10 mouse cellular contexts compared by ENCODE assay signal in genomic region chr11:98545711-98546231, GRCm38 (mm10). TPM values are rescaled to one million over a fixed set of nuclear protein-coding genes. Genes with fewer than 3 reads are reported as not detected.
DNase-seq lines count a peak whose midpoint lies in the region; ATAC-seq and TF ChIP-seq lines count a peak whose summit lies in the region.
"Had no signal": no experiment of that assay in that cellular context is flagged by ENCODE, and none has a peak within 500 bp of the region (broad histone marks: within the 10 kb centered on the region; RNA-seq: fewer than 3 reads in every experiment).

TSS of gene Ikzf3 (minus strand) at chr11:98546031.

- no peaks in the 10 kb centered on the region for H3K9me3 ChIP-seq in forebrain, postnatal 0 days (ENCODE audit: low read length)
- no peaks in the 10 kb centered on the region for H3K9me3 ChIP-seq in intestine, embryonic 14.5 days (ENCODE audit: control insufficient read depth, low read length)
- no peaks in the 10 kb centered on the region for H3K9me3 ChIP-seq in neural tube, embryonic 14.5 days (ENCODE audit: control insufficient read depth, low read length)

- peak; percentile 12 to 34 for DNase-seq in cerebellum, adult 2 months
- DNase-seq in cerebellum, adult 9-10 months: no peak
- peak; percentile 26 for DNase-seq in forebrain, postnatal 0 days
- DNase-seq in intestine, embryonic 14.5 days (ENCODE audit: low spot score): peak; percentile 76
- peak; percentile 38 to 40 for DNase-seq in lung, adult 18-20 months
- DNase-seq in testis, postnatal 14 days (ENCODE audit: low spot score): peak; percentile 20

- peak within 1 kb of the TSS; percentile 84 for H3K4me2 ChIP-seq in forebrain, postnatal 0 days (ENCODE audit: low read depth)
- peak within 1 kb of the TSS; percentile 73 for H3K4me2 ChIP-seq in intestine, embryonic 14.5 days (ENCODE audit: low read length)
- peak within 1 kb of the TSS; percentile 81 for H3K4me2 ChIP-seq in neural tube, embryonic 14.5 days (ENCODE audit: low read depth, low read length)

- 2% methylated on average over 58 of the region's 58 CpGs for WGBS in cerebellum, adult 2 months
- 1% methylated on average over 58 of the region's 58 CpGs for WGBS in bone marrow, adult 2 months
- 3% methylated on average over 58 of the region's 58 CpGs for WGBS in forebrain, postnatal 0 days
- WGBS in intestine, embryonic 14.5 days: 1% methylated on average over 58 of the region's 58 CpGs
- WGBS in neural tube, embryonic 14.5 days: 2% methylated on average over 52 of the region's 58 CpGs

- no peaks in the 10 kb centered on the region for H3K36me3 ChIP-seq in forebrain, postnatal 0 days (ENCODE audit: insufficient read depth)
- H3K36me3 ChIP-seq in intestine, embryonic 14.5 days (ENCODE audit: control insufficient read depth, insufficient read depth, low read length): no peaks in the 10 kb centered on the region
- no peaks in the 10 kb centered on the region for H3K36me3 ChIP-seq in neural tube, embryonic 14.5 days (ENCODE audit: control insufficient read depth, insufficient read depth, low read length)

- H3K27ac ChIP-seq in cerebellum, adult 2 months (ENCODE audit: insufficient read depth, low read length): no peak within 1 kb of the TSS
- H3K27ac ChIP-seq in bone marrow, adult 2 months (ENCODE audit: control insufficient read depth, insufficient read depth, low read depth, low read length, poor library complexity): peak within 1 kb of the TSS; percentile 97
- H3K27ac ChIP-seq in forebrain, postnatal 0 days (ENCODE audit: low read depth, low read length): no peak within 1 kb of the TSS
- H3K27ac ChIP-seq in intestine, embryonic 14.5 days (ENCODE audit: low read depth): no peak within 1 kb of the TSS
- H3K27ac ChIP-seq in neural tube, embryonic 14.5 days (ENCODE audit: low read depth, low read length): no peak within 1 kb of the TSS

- H3K4me1 ChIP-seq in cerebellum, adult 2 months (ENCODE audit: control insufficient read depth, insufficient read depth, low read length): no peaks in the 10 kb centered on the region
- peaks cover 2% of the 10 kb centered on the region; the same call in 1 of the 2 replicates for H3K4me1 ChIP-seq in bone marrow, adult 2 months (ENCODE audit: control insufficient read depth, insufficient read depth, low read length)
- H3K4me1 ChIP-seq in forebrain, postnatal 0 days (ENCODE audit: insufficient read depth): 0 out of 2 replicates have a peak, but pooled peaks cover 2% of the 10 kb centered on the region
- H3K4me1 ChIP-seq in intestine, embryonic 14.5 days (replicated peaks; ENCODE audit: control insufficient read depth, insufficient read depth, low read length): peaks cover 11% of the 10 kb centered on the region; the same call in 1 of the 2 replicates
- no peaks in the 10 kb centered on the region for H3K4me1 ChIP-seq in neural tube, embryonic 14.5 days (ENCODE audit: control insufficient read depth, insufficient read depth, low read length)

- no peak for TF ChIP-seq CTCF in cerebellum, adult 2 months (IDR thresholded peaks at IDR 0.05; ENCODE audit: borderline replicate concordance, insufficient read depth, low read depth, low read length)
- TF ChIP-seq CTCF in bone marrow, adult 2 months (IDR thresholded peaks at IDR 0.05; ENCODE audit: control insufficient read depth, insufficient read depth, low read length): no peak
- TF ChIP-seq CTCF in forebrain, postnatal 0 days (IDR thresholded peaks at IDR 0.05; ENCODE audit: low read depth): no peak

- TF ChIP-seq POLR2A in cerebellum, adult 2 months (IDR thresholded peaks at IDR 0.05; ENCODE audit: borderline replicate concordance, insufficient read depth, low read length): no peak
- peak; percentile 67 for TF ChIP-seq POLR2A in bone marrow, adult 2 months (IDR thresholded peaks at IDR 0.05; ENCODE audit: borderline replicate concordance, control insufficient read depth, low read depth, low read length)

- no peak for ATAC-seq in forebrain, postnatal 0 days
- no peak; the same call in 1 of the 2 replicates for ATAC-seq in intestine, embryonic 14.5 days (replicated peaks; ENCODE audit: low FRiP score, low TSS enrichment, low read depth)
- no peak for ATAC-seq in neural tube, embryonic 14.5 days (ENCODE audit: low read depth)

- H3K4me3 ChIP-seq in cerebellum, adult 2 months (replicated peaks; ENCODE audit: insufficient read depth, low read depth, low read length): peak within 1 kb of the TSS; percentile 30
- H3K4me3 ChIP-seq in bone marrow, adult 2 months (replicated peaks; ENCODE audit: control insufficient read depth, low read depth, low read length): peak within 1 kb of the TSS; percentile 60
- peak within 1 kb of the TSS; percentile 41 for H3K4me3 ChIP-seq in forebrain, postnatal 0 days (ENCODE audit: low read depth, low read length)
- peak within 1 kb of the TSS; percentile 42 for H3K4me3 ChIP-seq in intestine, embryonic 14.5 days (ENCODE audit: low read depth, low read length)
- H3K4me3 ChIP-seq in neural tube, embryonic 14.5 days (ENCODE audit: low read depth, low read length): peak within 1 kb of the TSS; percentile 42

- peaks cover 5% of the 10 kb centered on the region; the same call in 1 of the 2 replicates for H3K27me3 ChIP-seq in cerebellum, adult 2 months (ENCODE audit: control insufficient read depth, insufficient read depth, low read length)
- peaks cover 69% of the 10 kb centered on the region for H3K27me3 ChIP-seq in forebrain, postnatal 0 days (ENCODE audit: insufficient read depth, low read length)
- H3K27me3 ChIP-seq in intestine, embryonic 14.5 days (replicated peaks; ENCODE audit: control insufficient read depth, insufficient read depth, low read length): peaks cover 72% of the 10 kb centered on the region
- H3K27me3 ChIP-seq in neural tube, embryonic 14.5 days (ENCODE audit: control insufficient read depth, insufficient read depth, low read length): peaks cover 58% of the 10 kb centered on the region

- H3K9ac ChIP-seq in forebrain, postnatal 0 days: no peak within 1 kb of the TSS
- peak within 1 kb of the TSS; percentile 18; the same call in 1 of the 2 replicates for H3K9ac ChIP-seq in intestine, embryonic 14.5 days (ENCODE audit: low read length)
- 0 out of 2 replicates have a peak within 1 kb of the TSS, but pooled peaks have one; percentile 37 for H3K9ac ChIP-seq in neural tube, embryonic 14.5 days (replicated peaks; ENCODE audit: low read depth, low read length)

RNA-seq across cellular contexts. Expression of gene Ikzf3, which starts in this region (rescaled TPM):
- polyA plus RNA-seq in cerebellum, adult 2 months (2012; rRNA removed): 0.07 and 0.10 TPM in 2 replicates
- polyA plus RNA-seq in bone marrow, adult 2 months (2011; ENCODE audit: insufficient read depth, insufficient read length, low replicate concordance, missing spikeins): 13.3 and 41.7 TPM in 2 replicates
- total RNA-seq in forebrain, postnatal 0 days (2014; rRNA removed): 0.14 and 0.15 TPM in 2 replicates
- polyA plus RNA-seq in forebrain, postnatal 0 days (2015; fragmentation: Nextera tagmentation; extraction: Ambion mirVana): 0.21 and 0.23 TPM in 2 replicates
- 0.16 and 0.19 TPM in 2 replicates for polyA plus RNA-seq in intestine, embryonic 14.5 days (2014; fragmentation: Nextera tagmentation; extraction: Ambion mirVana)
- 0.20 and 0.22 TPM in 2 replicates for polyA plus RNA-seq in neural tube, embryonic 14.5 days (2014; fragmentation: Nextera tagmentation; extraction: Ambion mirVana)
- total RNA-seq: layer of hippocampus, adult 18-20 months had no signal
- polyA plus RNA-seq: C2C12 had no signal

Comparison
In these comparisons a context has a peak if more than half of its experiments do, and no peak if none do; other contexts are left out.
1. RNA of gene Ikzf3 (polyA plus RNA-seq): 13.3 to 41.7 TPM in bone marrow, adult 2 months; 0.21 to 0.23 TPM in forebrain, postnatal 0 days, 0.20 to 0.22 TPM in neural tube, embryonic 14.5 days, 0.16 to 0.19 TPM in intestine, embryonic 14.5 days and 0.07 to 0.10 TPM in cerebellum, adult 2 months; every median in the first group is over 10 times any median in the second.
2. Peak in DNase-seq and H3K4me3 ChIP-seq in cerebellum, adult 2 months; RNA of the gene not detected or under 1 TPM.
3. Peak in DNase-seq, H3K4me3 ChIP-seq and H3K4me2 ChIP-seq in forebrain, postnatal 0 days; RNA of the gene not detected or under 1 TPM.
4. Peak in DNase-seq, H3K4me3 ChIP-seq, H3K9ac ChIP-seq and H3K4me2 ChIP-seq in intestine, embryonic 14.5 days; RNA of the gene not detected or under 1 TPM.
5. Peak in every context shown above with its lines, with median percentiles within 50 percentile points of each other: H3K4me3 ChIP-seq and H3K4me2 ChIP-seq.